Mouse (Mus musculus) ES-E14 (cell line): ENCODE data around the gene Pigh. TPM values are rescaled to one million over a fixed set of nuclear protein-coding genes. Genes with fewer than 3 reads are reported as not detected.
A peak's percentile ranks its signal among the peaks of the same experiment; 100 is the strongest.

Experiments used
- DNase-seq: peaks from one replicate; pipeline ENCODE4 v3.0.0-alpha.2; 2013; ENCODE audit warnings: low read depth, low spot score
- H3K27ac ChIP-seq: 2 replicates; pipeline ENCODE4 v1.5.1; 2012; ENCODE audit warnings: low read depth, mild to moderate bottlenecking, low read length, moderate library complexity, mixed read lengths; ENCODE audit not compliant: poor library complexity, insufficient read depth, severe bottlenecking
- H3K36me3 ChIP-seq: 2 replicates; pipeline ENCODE4 v1.6.1; 2012; ENCODE audit warnings: mild to moderate bottlenecking, low read length, moderate library complexity, mixed read lengths; ENCODE audit not compliant: control insufficient read depth, poor library complexity, insufficient read depth, severe bottlenecking
- H3K4me1 ChIP-seq, 2 experiments: fragments of 150-350 bp in 1 of 2; sonication (generic) in 1 of 2; 2 replicates each; pipeline ENCODE4 v1.6.1; 2012; ENCODE audit warnings: low read length in 2 of 2, mild to moderate bottlenecking in 1 of 2, mixed read lengths in 1 of 2; ENCODE audit not compliant: control insufficient read depth in 2 of 2, insufficient read depth in 2 of 2, poor library complexity in 1 of 2
- H3K4me3 ChIP-seq, 2 experiments: fragments of 150-350 bp in 1 of 2; sonication (generic) in 1 of 2; 2 replicates each; pipeline ENCODE4 v1.5.1; 2012; ENCODE audit warnings: low read length in 2 of 2, low read depth in 1 of 2, mild to moderate bottlenecking in 1 of 2, mixed read lengths in 1 of 2; ENCODE audit not compliant: insufficient read depth in 1 of 2, poor library complexity in 1 of 2, severe bottlenecking in 1 of 2
- H3K9ac ChIP-seq: 2 replicates; pipeline ENCODE4 v1.6.1; 2012; ENCODE audit warnings: low read depth, mild to moderate bottlenecking, low read length, mixed read lengths; ENCODE audit not compliant: poor library complexity, insufficient read depth, severe bottlenecking
- H3K9me3 ChIP-seq: fragments of 150-350 bp; sonication (generic); 2 replicates; pipeline ENCODE4 v1.6.1; 2012; ENCODE audit warnings: low read depth, mild to moderate bottlenecking, low read length; ENCODE audit not compliant: control insufficient read depth, insufficient read depth
- CHD2 ChIP-seq: IDR thresholded peaks from 2 replicates; pipeline ENCODE4 v1.6.1; 2014; ENCODE audit warnings: mild to moderate bottlenecking, low read depth, low read length, inconsistent platforms
- HCFC1 ChIP-seq: IDR thresholded peaks from 2 replicates; pipeline ENCODE4 v1.6.1; 2012; ENCODE audit warnings: low read length, inconsistent platforms, borderline replicate concordance; ENCODE audit not compliant: insufficient read depth
- MAFK ChIP-seq: IDR thresholded peaks from 2 replicates; pipeline ENCODE4 v1.6.1; 2014; ENCODE audit warnings: mild to moderate bottlenecking, low read depth, low read length, inconsistent platforms; ENCODE audit not compliant: insufficient read depth
- ZC3H11A ChIP-seq: IDR thresholded peaks from 2 replicates; pipeline ENCODE4 v1.6.1; 2012; ENCODE audit warnings: low read depth, mild to moderate bottlenecking, inconsistent platforms, low read length, borderline replicate concordance
- ZNF384 ChIP-seq: IDR thresholded peaks from 2 replicates; pipeline ENCODE4 v1.6.1; 2012; ENCODE audit warnings: low read depth, low read length, inconsistent platforms
- in situ Hi-C, 2 experiments: fragments of 600-800 bp; cut with MboI; formaldehyde crosslinking; loops; one replicate each; pipeline ENCODE4 v1.15.1; 2025; ENCODE audit warnings: low sequenced_read_pairs in 2 of 2, inconsistent platforms in 1 of 2; ENCODE audit not compliant: unreplicated experiment in 2 of 2
- total RNA-seq: library from RNA; depleted of rRNA; stranded (reverse); fragments of 300-350 nt; gene quantifications from 2 replicates; pipeline ENCODE4 v1.2.3, GENCODE M21; 2012

Pigh gene
- total RNA-seq, 1 experiment: 17.0 TPM

DNA sequence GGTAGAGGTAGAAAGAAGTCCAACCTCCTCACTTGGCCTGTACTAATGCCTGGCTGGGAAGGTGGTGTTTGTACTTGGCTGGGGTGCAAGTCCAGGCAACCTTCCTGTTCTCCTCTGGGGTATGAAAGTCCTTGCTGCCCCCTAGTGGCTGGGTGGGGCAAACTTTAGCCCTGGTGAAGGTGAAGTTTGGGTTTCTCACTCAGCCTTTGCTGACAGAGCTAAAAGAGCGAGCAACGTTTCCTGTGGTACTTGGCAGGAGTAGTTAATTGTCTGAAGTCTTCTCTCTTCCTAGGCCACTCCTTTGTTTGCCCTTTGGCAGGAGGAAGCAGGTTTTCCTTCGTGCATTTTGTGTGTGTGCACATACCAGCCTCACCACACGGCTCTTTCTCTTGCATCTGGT, 3.1 kb upstream of the Pigh start:
- no peaks in the 10 kb centered on the region for H3K36me3 ChIP-seq
- peak; percentile 65 for DNase-seq
- no peak overlapping the region for H3K9ac ChIP-seq
- in situ Hi-C loops: loop anchor here in 1 of 2 experiments (10.0 kb wide), 1 partner anchor 68 kb away; the partner anchor contains the start of gene Plekhh1
- no peaks in the 10 kb centered on the region for H3K4me1 ChIP-seq
- no peaks in the 10 kb centered on the region for H3K9me3 ChIP-seq
- 0 out of 2 replicates have a peak, but pooled peaks have one; percentile 37 for TF ChIP-seq MAFK
- no peak for TF ChIP-seq ZC3H11A
- H3K27ac ChIP-seq: no peak overlapping the region
- H3K4me3 ChIP-seq: no peak overlapping the region

- H3K36me3 ChIP-seq: peaks cover 33% of the 10 kb centered on the region; the same call in 1 of the 2 replicates
- no peak overlapping the region for H3K27ac ChIP-seq
Measured at GRCm38 (mm10) chr12:79073362-79073761, 16.1 kb downstream of the Pigh start.

DNA sequence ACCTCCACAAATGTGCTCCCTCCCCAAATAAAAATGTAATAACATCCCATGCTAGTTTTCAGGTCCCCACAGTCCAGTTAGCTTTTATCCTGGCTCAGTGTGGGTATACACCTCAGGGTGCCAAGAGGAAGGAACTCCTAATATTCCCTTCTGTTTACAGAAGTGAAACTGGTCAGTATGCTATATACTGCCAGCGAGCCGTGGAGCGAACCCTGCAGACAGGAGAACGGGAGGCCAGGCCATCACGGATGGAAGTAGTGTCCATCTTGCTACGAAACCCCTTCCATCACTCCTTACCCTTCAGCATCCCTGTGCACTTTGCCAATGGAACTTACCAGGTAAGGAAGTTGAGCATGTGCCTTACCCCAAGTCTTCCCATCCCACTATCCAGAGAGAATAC, 16.9 kb downstream of the Pigh start:
- Histone ChIP-seq H3K9ac (no peak overlapping the region), H3K9me3 (no peaks in the 10 kb centered on the region), H3K27ac (no peak overlapping the region), H3K4me3 (no peak overlapping the region), H3K4me1 (no peaks in the 10 kb centered on the region), H3K36me3 (peaks cover 35% of the 10 kb centered on the region; the same call in 1 of the 2 replicates)
- no peak for TF ChIP-seq CHD2
- TF ChIP-seq ZNF384: no peak
- no peak for TF ChIP-seq HCFC1
- no peak for TF ChIP-seq ZC3H11A
- no peak for TF ChIP-seq MAFK
- DNase-seq: no peak
- in situ Hi-C loops: no loop called here

More at GRCm38 (mm10) chr12:79073362-79073761, 16.1 kb downstream of the Pigh start:
- H3K9me3 ChIP-seq: no peaks in the 10 kb centered on the region
- in situ Hi-C loops: no loop called here
- no peak for TF ChIP-seq ZC3H11A
- TF ChIP-seq MAFK: no peak
- TF ChIP-seq CHD2: no peak
- no peak for TF ChIP-seq HCFC1
- no peak for TF ChIP-seq ZNF384
- H3K9ac ChIP-seq: no peak overlapping the region
- no peak for DNase-seq
- H3K4me3 ChIP-seq: no peak overlapping the region
- no peaks in the 10 kb centered on the region for H3K4me1 ChIP-seq

GRCm38 (mm10) chr12:79070736-79071333, 18.6 kb downstream of the Pigh start:
- DNase-seq: no peak

DNA sequence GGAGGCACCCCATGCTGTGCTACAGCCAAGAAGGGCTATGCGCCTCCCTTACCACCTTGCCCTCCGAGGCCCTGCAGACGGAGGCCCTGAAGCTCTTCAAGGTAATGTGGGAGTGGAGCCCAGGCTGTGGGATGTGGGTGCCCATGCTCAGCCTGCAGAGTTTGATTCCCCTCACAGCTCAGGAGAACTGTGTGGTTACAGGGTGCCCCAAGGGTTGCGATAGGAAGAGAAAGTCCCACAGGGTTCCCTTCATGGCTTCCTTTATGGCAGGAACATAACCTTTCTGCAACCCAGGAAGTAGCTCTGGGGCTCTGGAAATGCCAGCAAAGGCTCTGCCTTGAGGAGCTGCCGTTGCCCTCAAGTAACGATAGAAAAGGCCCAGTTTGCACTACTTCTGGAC, 19.5 kb downstream of the Pigh start:
- Histone ChIP-seq H3K27ac (no peak overlapping the region), H3K9me3 (no peaks in the 10 kb centered on the region), H3K4me1 (no peaks in the 10 kb centered on the region), H3K9ac (no peak overlapping the region), H3K4me3 (no peak overlapping the region), H3K36me3 (peaks cover 25% of the 10 kb centered on the region; the same call in 1 of the 2 replicates)
- in situ Hi-C loops: no loop called here
- DNase-seq: no peak
- no peak for TF ChIP-seq HCFC1
- TF ChIP-seq CHD2: no peak
- no peak for TF ChIP-seq ZC3H11A
- no peak for TF ChIP-seq ZNF384
- no peak for TF ChIP-seq MAFK

More at GRCm38 (mm10) chr12:79070736-79071333, 18.6 kb downstream of the Pigh start:
- Histone ChIP-seq H3K9ac (no peak overlapping the region), H3K36me3 (peaks cover 29% of the 10 kb centered on the region; the same call in 1 of the 2 replicates), H3K27ac (no peak overlapping the region), H3K4me3 (no peak overlapping the region), H3K4me1 (no peaks in the 10 kb centered on the region), H3K9me3 (no peaks in the 10 kb centered on the region)
- TF ChIP-seq MAFK (no peak), CHD2 (no peak), HCFC1 (no peak), ZNF384 (no peak), ZC3H11A (no peak)
- in situ Hi-C loops: no loop called here
